Mouse (Mus musculus): ENCODE data around the gene Col15a1. TPM values are rescaled to one million over a fixed set of nuclear protein-coding genes. Genes with fewer than 3 reads are reported as not detected.

Gene Col15a1
- total RNA-seq, 1 experiment = 0.31 TPM

DNA sequence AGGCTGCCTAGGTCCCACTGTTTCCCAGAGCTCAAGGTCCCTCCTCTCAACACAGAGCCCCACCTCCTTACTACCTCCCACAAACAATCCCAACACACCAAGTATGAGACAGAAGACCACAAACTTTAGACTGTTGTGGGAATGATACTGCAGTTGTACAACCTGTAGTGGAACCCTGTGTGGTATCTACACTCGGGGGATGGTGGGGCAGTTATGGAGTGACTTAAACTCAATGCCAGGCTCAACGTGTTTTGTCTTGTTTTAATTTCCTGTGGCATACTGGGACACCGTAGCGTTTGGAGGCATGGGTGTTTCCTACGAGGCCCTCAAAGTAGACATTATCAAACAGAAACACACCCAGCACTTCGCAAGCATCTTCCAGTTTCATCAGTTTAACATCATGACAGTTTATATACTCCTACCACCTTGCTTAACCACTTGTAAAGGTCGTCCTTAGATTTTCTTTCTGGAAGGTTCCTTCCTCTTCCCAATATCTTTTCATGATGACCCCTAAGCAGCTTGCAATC is 86.6 kb downstream of the Col15a1 start:
- Histone ChIP-seq H3K36me3 (ENCODE audit: control insufficient read depth, insufficient read depth, low read length, poor library complexity, severe bottlenecking) (no peaks in the 10 kb centered on the region), H3K9ac (ENCODE audit: insufficient read depth, low read depth, low read length, poor library complexity, severe bottlenecking) (no peak overlapping the region), H3K27ac (ENCODE audit: insufficient read depth, low read depth, low read length, poor library complexity, severe bottlenecking) (no peak overlapping the region), H3K9me3 (ENCODE audit: control insufficient read depth, insufficient read depth, low read depth, low read length) (no peaks in the 10 kb centered on the region), H3K4me3 (ENCODE audit: insufficient read depth in 1 of 2, low read depth in 1 of 2, low read length in 2 of 2, poor library complexity in 1 of 2, severe bottlenecking in 1 of 2) (no peak overlapping the region), H3K4me1 (ENCODE audit: control insufficient read depth in 2 of 2, insufficient read depth in 2 of 2, low read length in 2 of 2, poor library complexity in 1 of 2) (no peaks in the 10 kb centered on the region)
- no peak for DNase-seq (ENCODE audit: low read depth, low spot score)
- in situ Hi-C loops (cut with MboI; ENCODE audit: low sequenced_read_pairs in 2 of 2, unreplicated experiment in 2 of 2) = no loop called here
- no peak for TF ChIP-seq ZNF384 (IDR thresholded peaks at IDR 0.05; ENCODE audit: low read depth, low read length)
- TF ChIP-seq ZC3H11A (IDR thresholded peaks at IDR 0.05; ENCODE audit: borderline replicate concordance, low read depth, low read length) = no peak
- no peak for TF ChIP-seq MAFK (IDR thresholded peaks at IDR 0.05; ENCODE audit: insufficient read depth, low read depth, low read length)
- no peak for TF ChIP-seq HCFC1 (IDR thresholded peaks at IDR 0.05; ENCODE audit: borderline replicate concordance, insufficient read depth, low read length)
- TF ChIP-seq CHD2 (IDR thresholded peaks at IDR 0.05; ENCODE audit: low read depth, low read length) = no peak

GRCm38 (mm10) chr4:47295547-47295946 is 87.6 kb downstream of the Col15a1 start:
- Histone ChIP-seq H3K27ac (ENCODE audit: insufficient read depth, low read depth, low read length, poor library complexity, severe bottlenecking) (no peak overlapping the region), H3K9ac (ENCODE audit: insufficient read depth, low read depth, low read length, poor library complexity, severe bottlenecking) (no peak overlapping the region), H3K9me3 (ENCODE audit: control insufficient read depth, insufficient read depth, low read depth, low read length) (no peaks in the 10 kb centered on the region), H3K4me1 (ENCODE audit: control insufficient read depth in 2 of 2, insufficient read depth in 2 of 2, low read length in 2 of 2, poor library complexity in 1 of 2) (no peaks in the 10 kb centered on the region), H3K4me3 (ENCODE audit: insufficient read depth in 1 of 2, low read depth in 1 of 2, low read length in 2 of 2, poor library complexity in 1 of 2, severe bottlenecking in 1 of 2) (no peak overlapping the region), H3K36me3 (ENCODE audit: control insufficient read depth, insufficient read depth, low read length, poor library complexity, severe bottlenecking) (no peaks in the 10 kb centered on the region)
- in situ Hi-C loops (cut with MboI; ENCODE audit: low sequenced_read_pairs in 2 of 2, unreplicated experiment in 2 of 2) = no loop called here
- no peak for DNase-seq (ENCODE audit: low read depth, low spot score)
- TF ChIP-seq MAFK (IDR thresholded peaks at IDR 0.05; ENCODE audit: insufficient read depth, low read depth, low read length) (no peak), HCFC1 (IDR thresholded peaks at IDR 0.05; ENCODE audit: borderline replicate concordance, insufficient read depth, low read length) (no peak), ZNF384 (IDR thresholded peaks at IDR 0.05; ENCODE audit: low read depth, low read length) (no peak), CHD2 (IDR thresholded peaks at IDR 0.05; ENCODE audit: low read depth, low read length) (no peak), ZC3H11A (IDR thresholded peaks at IDR 0.05; ENCODE audit: borderline replicate concordance, low read depth, low read length) (no peak)

GRCm38 (mm10) chr4:47300701-47301100 is 92.7 kb downstream of the Col15a1 start:
- no peaks in the 10 kb centered on the region for H3K36me3 ChIP-seq (ENCODE audit: control insufficient read depth, insufficient read depth, low read length, poor library complexity, severe bottlenecking)
- in situ Hi-C loops (cut with MboI; ENCODE audit: low sequenced_read_pairs in 2 of 2, unreplicated experiment in 2 of 2) = no loop called here
- no peak for DNase-seq (ENCODE audit: low read depth, low spot score)

GRCm38 (mm10) chr4:47302610-47303009 is 94.6 kb downstream of the Col15a1 start:
- H3K9me3 ChIP-seq (ENCODE audit: control insufficient read depth, insufficient read depth, low read depth, low read length) = no peaks in the 10 kb centered on the region

More at GRCm38 (mm10) chr4:47300701-47301100, 92.7 kb downstream of the Col15a1 start:
- Histone ChIP-seq H3K27ac (ENCODE audit: insufficient read depth, low read depth, low read length, poor library complexity, severe bottlenecking) (no peak overlapping the region), H3K4me3 (ENCODE audit: insufficient read depth in 1 of 2, low read depth in 1 of 2, low read length in 2 of 2, poor library complexity in 1 of 2, severe bottlenecking in 1 of 2) (no peak overlapping the region), H3K9me3 (ENCODE audit: control insufficient read depth, insufficient read depth, low read depth, low read length) (no peaks in the 10 kb centered on the region), H3K9ac (ENCODE audit: insufficient read depth, low read depth, low read length, poor library complexity, severe bottlenecking) (no peak overlapping the region), H3K4me1 (ENCODE audit: control insufficient read depth in 2 of 2, insufficient read depth in 2 of 2, low read length in 2 of 2, poor library complexity in 1 of 2) (no peaks in the 10 kb centered on the region; a peak in 1 of 4 replicates)
- TF ChIP-seq ZC3H11A (IDR thresholded peaks at IDR 0.05; ENCODE audit: borderline replicate concordance, low read depth, low read length) (no peak), ZNF384 (IDR thresholded peaks at IDR 0.05; ENCODE audit: low read depth, low read length) (no peak), MAFK (IDR thresholded peaks at IDR 0.05; ENCODE audit: insufficient read depth, low read depth, low read length) (no peak), HCFC1 (IDR thresholded peaks at IDR 0.05; ENCODE audit: borderline replicate concordance, insufficient read depth, low read length) (no peak), CHD2 (IDR thresholded peaks at IDR 0.05; ENCODE audit: low read depth, low read length) (no peak)

More at GRCm38 (mm10) chr4:47302610-47303009, 94.6 kb downstream of the Col15a1 start:
- in situ Hi-C loops (cut with MboI; ENCODE audit: low sequenced_read_pairs in 2 of 2, unreplicated experiment in 2 of 2) = no loop called here
- TF ChIP-seq CHD2 (IDR thresholded peaks at IDR 0.05; ENCODE audit: low read depth, low read length) (no peak), ZC3H11A (IDR thresholded peaks at IDR 0.05; ENCODE audit: borderline replicate concordance, low read depth, low read length) (no peak), HCFC1 (IDR thresholded peaks at IDR 0.05; ENCODE audit: borderline replicate concordance, insufficient read depth, low read length) (no peak), MAFK (IDR thresholded peaks at IDR 0.05; ENCODE audit: insufficient read depth, low read depth, low read length) (no peak), ZNF384 (IDR thresholded peaks at IDR 0.05; ENCODE audit: low read depth, low read length) (no peak)
- Histone ChIP-seq H3K4me1 (ENCODE audit: control insufficient read depth in 2 of 2, insufficient read depth in 2 of 2, low read length in 2 of 2, poor library complexity in 1 of 2) (no peaks in the 10 kb centered on the region; a peak in 1 of 4 replicates), H3K36me3 (ENCODE audit: control insufficient read depth, insufficient read depth, low read length, poor library complexity, severe bottlenecking) (no peaks in the 10 kb centered on the region), H3K9ac (ENCODE audit: insufficient read depth, low read depth, low read length, poor library complexity, severe bottlenecking) (no peak overlapping the region), H3K4me3 (ENCODE audit: insufficient read depth in 1 of 2, low read depth in 1 of 2, low read length in 2 of 2, poor library complexity in 1 of 2, severe bottlenecking in 1 of 2) (no peak overlapping the region), H3K27ac (ENCODE audit: insufficient read depth, low read depth, low read length, poor library complexity, severe bottlenecking) (no peak overlapping the region)
- DNase-seq (ENCODE audit: low read depth, low spot score) = no peak

Measured in ES-E14 (cell line).